Mouse (Mus musculus) spleen, adult 12 weeks (tissue): Measurements from ENCODE around the gene Atp6v0b.

Experiments used
- DNase-seq: peaks from one replicate; pipeline ENCODE4 v3.0.0; 2022; ENCODE audit warnings: low spot score

Gene Atp6v0b

GRCm38 (mm10) chr4:117887133-117887532 is at the start of gene Atp6v0b:
Gene Atp6v0b, minus strand, starts transcription at chr4:117887333.
- DNase-seq = peak; percentile 89

GRCm38 (mm10) chr4:117934081-117934480 is 46.9 kb upstream of the Atp6v0b start:
- DNase-seq = no peak

- no peak for DNase-seq
These were observed 46.1 kb upstream of the Atp6v0b start for GRCm38 (mm10) chr4:117933248-117933647.

- no peak for DNase-seq
These were observed 42.3 kb upstream of the Atp6v0b start, which contains the start of gene Artn for GRCm38 (mm10) chr4:117929391-117929881. Gene Artn, minus strand, starts transcription at chr4:117929763.

- DNase-seq = peak; percentile 68
These were observed 41.6 kb upstream of the Atp6v0b start for GRCm38 (mm10) chr4:117928699-117929241.

- no peak for DNase-seq
These were observed 41.1 kb upstream of the Atp6v0b start for GRCm38 (mm10) chr4:117928234-117928633.

- DNase-seq = no peak
These were observed 39.7 kb upstream of the Atp6v0b start for GRCm38 (mm10) chr4:117926545-117927482.

GRCm38 (mm10) chr4:117924916-117925315 is 37.8 kb upstream of the Atp6v0b start:
- DNase-seq = no peak

GRCm38 (mm10) chr4:117923450-117923849 is 36.3 kb upstream of the Atp6v0b start:
- no peak for DNase-seq

GRCm38 (mm10) chr4:117921358-117921757 is 34.2 kb upstream of the Atp6v0b start:
- no peak for DNase-seq

- DNase-seq = no peak
These were observed 31.6 kb upstream of the Atp6v0b start for GRCm38 (mm10) chr4:117918762-117919161.

- DNase-seq = no peak
These were observed 31.1 kb upstream of the Atp6v0b start for GRCm38 (mm10) chr4:117918261-117918660.

- DNase-seq = no peak
These were observed 30.7 kb upstream of the Atp6v0b start for GRCm38 (mm10) chr4:117917847-117918246.

GRCm38 (mm10) chr4:117917402-117917801 is 30.3 kb upstream of the Atp6v0b start:
- DNase-seq = no peak

- DNase-seq = no peak
These were observed 29.3 kb upstream of the Atp6v0b start for GRCm38 (mm10) chr4:117916386-117916785.

- DNase-seq = no peak
These were observed 28.5 kb upstream of the Atp6v0b start for GRCm38 (mm10) chr4:117915489-117916105.

- peak; percentile 97 for DNase-seq
These were observed 27.7 kb upstream of the Atp6v0b start, which contains the start of gene Ipo13 for GRCm38 (mm10) chr4:117914591-117915442. Gene Ipo13, minus strand, starts transcription at chr4:117914999.

- no peak for DNase-seq
These were observed 26.9 kb upstream of the Atp6v0b start for GRCm38 (mm10) chr4:117914031-117914430.

- no peak for DNase-seq
These were observed 26.3 kb upstream of the Atp6v0b start for GRCm38 (mm10) chr4:117913421-117913820.

- no peak for DNase-seq
These were observed 25.6 kb upstream of the Atp6v0b start for GRCm38 (mm10) chr4:117912685-117913273.

- DNase-seq = no peak
These were observed 25.0 kb upstream of the Atp6v0b start for GRCm38 (mm10) chr4:117912131-117912561.
